Mouse (Mus musculus): Measurements from ENCODE around the gene Grk5.

DNA sequence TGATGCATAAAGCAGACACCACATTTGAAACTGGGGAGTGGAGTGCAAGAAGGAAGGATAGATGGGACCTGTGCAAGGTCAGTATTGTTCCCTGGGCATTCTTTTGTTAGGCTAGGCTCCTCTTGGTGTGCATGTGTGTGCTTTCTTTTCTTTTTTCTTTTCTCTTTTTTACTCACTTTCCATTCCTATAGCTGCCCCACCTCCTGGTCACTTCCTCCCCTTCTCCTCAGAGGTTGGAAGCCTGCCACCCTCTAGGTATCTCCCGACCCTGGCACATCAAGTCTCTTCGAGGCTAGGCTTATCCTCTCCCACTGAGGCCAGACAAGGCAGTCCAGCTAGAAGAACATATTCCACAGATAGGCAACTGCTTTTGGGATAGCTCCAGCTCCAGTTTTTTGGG, 22.1 kb downstream of the Grk5 start:
- TF ChIP-seq CTCF (IDR thresholded peaks at IDR 0.05; ENCODE audit: low read depth): no peak
- TF ChIP-seq EP300 (optimal IDR thresholded peaks at IDR 0.05): no peak

Data from stomach, postnatal 0 days (tissue).